Mouse (Mus musculus) lung, embryonic 14.5 days (tissue): ENCODE results near the gene Stard8. TPM values are rescaled to one million over a fixed set of nuclear protein-coding genes. Genes with fewer than 3 reads are reported as not detected.

Experiments
- ATAC-seq: fragments of 200-750 bp; cut with Nextera tagmentation; 2 replicates; pipeline ENCODE4 v1.8.0; 2017; ENCODE audit warnings: mild to moderate bottlenecking, moderate TSS enrichment, moderate library complexity; ENCODE audit not compliant: insufficient read depth
- DNase-seq: peaks from one replicate; pipeline ENCODE4 v3.0.0-alpha.2; 2015
- H3K27ac ChIP-seq: fragments of 300-500 bp; sonication (generic); 2 replicates; pipeline ENCODE4 v1.5.1; 2014; ENCODE audit warnings: low read depth, mild to moderate bottlenecking, moderate library complexity
- H3K27me3 ChIP-seq: fragments of 300-500 bp; sonication (generic); 2 replicates; pipeline ENCODE4 v1.6.1; 2014; ENCODE audit warnings: low read length, control low read depth; ENCODE audit not compliant: insufficient read depth
- H3K36me3 ChIP-seq: fragments of 300-500 bp; sonication (generic); 2 replicates; pipeline ENCODE4 v1.6.1; 2014; ENCODE audit warnings: control low read depth; ENCODE audit not compliant: insufficient read depth
- H3K4me1 ChIP-seq: fragments of 300-500 bp; sonication (generic); 2 replicates; pipeline ENCODE4 v1.6.1; 2014; ENCODE audit warnings: antibody characterized with exemption, control low read depth; ENCODE audit not compliant: insufficient read depth
- H3K4me2 ChIP-seq: fragments of 300-500 bp; sonication (generic); 2 replicates; pipeline ENCODE4 v1.6.1; 2014; ENCODE audit warnings: mild to moderate bottlenecking
- H3K4me3 ChIP-seq: fragments of 300-500 bp; sonication (generic); 2 replicates; pipeline ENCODE4 v1.5.1; 2014; ENCODE audit warnings: low read depth, low read length
- H3K9ac ChIP-seq: fragments of 300-500 bp; sonication (generic); 2 replicates; pipeline ENCODE4 v1.6.1; 2014
- H3K9me3 ChIP-seq: fragments of 300-500 bp; sonication (generic); 2 replicates; pipeline ENCODE4 v1.6.1; 2016; ENCODE audit warnings: low read depth, low read length, control low read depth
- CTCF ChIP-seq: IDR thresholded peaks from 2 replicates; pipeline ENCODE4 v1.5.1; 2016; ENCODE audit warnings: antibody characterized with exemption, low read depth
- WGBS: fragments of 180-500 bp; shearing (Covaris S2); extraction: QIAGEN DNeasy Blood & Tissue Kit; methylation state at CpG from one replicate; pipeline ENCODE4 v1.1.7; 2014; 5-methylcytosine and 5-hydroxymethylcytosine counted together
- polyA plus RNA-seq: library from polyadenylated mRNA; unstranded; fragments of >200 nt; fragmentation: Nextera tagmentation; extraction: Ambion mirVana; gene quantifications from 2 replicates; pipeline ENCODE4 v1.2.1, GENCODE M21; 2014

Stard8 gene
- polyA plus RNA-seq, 1 experiment from 2014 or later, result 11.3 TPM

DNA sequence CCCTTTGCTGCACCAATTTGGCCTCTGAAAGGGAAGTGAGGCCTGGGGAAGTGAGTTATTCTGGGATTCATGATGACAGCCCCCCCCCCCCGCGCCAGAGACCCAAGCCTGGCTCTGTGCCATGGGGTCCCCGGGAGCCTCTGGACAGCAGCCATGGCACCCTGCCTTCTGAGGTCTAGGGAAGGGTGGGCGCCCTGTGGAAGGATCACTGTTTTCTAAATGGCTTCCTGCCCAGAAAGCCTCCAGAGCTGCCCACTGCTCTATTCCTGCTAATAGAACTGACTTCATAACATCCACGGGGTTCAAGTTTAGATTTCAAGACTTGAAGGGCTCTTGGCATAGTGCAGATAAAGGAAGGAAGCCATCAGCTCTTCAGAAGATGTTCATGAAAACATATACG is 983 bp upstream of the Stard8 start:
- DNase-seq (peak; percentile 9), ATAC-seq (no peak)
- Histone ChIP-seq H3K4me1 (no peaks in the 10 kb centered on the region), H3K4me2 (no peak overlapping the region), H3K36me3 (no peaks in the 10 kb centered on the region), H3K9me3 (no peaks in the 10 kb centered on the region), H3K9ac (no peak overlapping the region), H3K27me3 (no peaks in the 10 kb centered on the region), H3K27ac (no peak overlapping the region), H3K4me3 (no peak overlapping the region)
- 46% methylated on average over 6 of the region's 6 CpGs for WGBS
- TF ChIP-seq CTCF, result no peak

GRCm38 (mm10) chrX:99010581-99010980 is 7.5 kb downstream of the Stard8 start:
- Histone ChIP-seq H3K4me1 (no peaks in the 10 kb centered on the region), H3K27ac (no peak overlapping the region), H3K27me3 (no peaks in the 10 kb centered on the region), H3K9me3 (no peaks in the 10 kb centered on the region), H3K4me3 (no peak overlapping the region), H3K36me3 (no peaks in the 10 kb centered on the region), H3K9ac (no peak overlapping the region), H3K4me2 (no peak overlapping the region)
- no peak for TF ChIP-seq CTCF
- DNase-seq (no peak), ATAC-seq (no peak)
- 88% methylated on average over 5 of the region's 5 CpGs for WGBS

GRCm38 (mm10) chrX:99011281-99011680 is 8.2 kb downstream of the Stard8 start:
- DNase-seq, result no peak
- H3K4me1 ChIP-seq, result no peaks in the 10 kb centered on the region
- ATAC-seq, result no peak
- H3K27ac ChIP-seq, result no peak overlapping the region
- H3K4me3 ChIP-seq, result no peak overlapping the region
- no peaks in the 10 kb centered on the region for H3K36me3 ChIP-seq
- no peaks in the 10 kb centered on the region for H3K9me3 ChIP-seq
- H3K9ac ChIP-seq, result no peak overlapping the region
- no peaks in the 10 kb centered on the region for H3K27me3 ChIP-seq
- 44% methylated on average over 3 of the region's 3 CpGs for WGBS
- no peak for TF ChIP-seq CTCF
- no peak overlapping the region for H3K4me2 ChIP-seq

- no peak overlapping the region for H3K27ac ChIP-seq
- no peak overlapping the region for H3K4me3 ChIP-seq
- no peaks in the 10 kb centered on the region for H3K27me3 ChIP-seq
- no peaks in the 10 kb centered on the region for H3K4me1 ChIP-seq
- no peak overlapping the region for H3K4me2 ChIP-seq
- no peaks in the 10 kb centered on the region for H3K36me3 ChIP-seq
- H3K9me3 ChIP-seq, result no peaks in the 10 kb centered on the region
- no peak for DNase-seq
- TF ChIP-seq CTCF, result no peak
- no peak overlapping the region for H3K9ac ChIP-seq
- peak; percentile 70; the same call in 1 of the 2 replicates for ATAC-seq
- WGBS, result 78% methylated on average over 3 of the region's 3 CpGs
Measured at GRCm38 (mm10) chrX:99012486-99012885, 9.4 kb downstream of the Stard8 start.

- Histone ChIP-seq H3K9ac (no peak overlapping the region), H3K27ac (no peak overlapping the region), H3K9me3 (no peaks in the 10 kb centered on the region), H3K4me3 (no peak overlapping the region), H3K36me3 (no peaks in the 10 kb centered on the region), H3K4me1 (no peaks in the 10 kb centered on the region), H3K27me3 (no peaks in the 10 kb centered on the region; the same call in 1 of the 2 replicates), H3K4me2 (no peak overlapping the region)
- no peak for DNase-seq
- 48% methylated on average over 2 of the region's 2 CpGs for WGBS
- ATAC-seq, result no peak
- TF ChIP-seq CTCF, result no peak
Measured at GRCm38 (mm10) chrX:99015705-99016104, 12.7 kb downstream of the Stard8 start.

- 59% methylated on average over 8 of the region's 8 CpGs for WGBS
- H3K27me3 ChIP-seq, result no peaks in the 10 kb centered on the region; the same call in 1 of the 2 replicates
- no peak overlapping the region for H3K27ac ChIP-seq
- TF ChIP-seq CTCF, result no peak
- H3K4me3 ChIP-seq, result no peak overlapping the region
- no peak overlapping the region for H3K9ac ChIP-seq
- no peaks in the 10 kb centered on the region for H3K4me1 ChIP-seq
- no peaks in the 10 kb centered on the region for H3K36me3 ChIP-seq
- no peak overlapping the region for H3K4me2 ChIP-seq
- no peaks in the 10 kb centered on the region for H3K9me3 ChIP-seq
- ATAC-seq (no peak), DNase-seq (no peak)
Measured at GRCm38 (mm10) chrX:99016987-99017386, 13.9 kb downstream of the Stard8 start.

- no peak overlapping the region for H3K9ac ChIP-seq
Measured at GRCm38 (mm10) chrX:99017874-99018273, 14.8 kb downstream of the Stard8 start.

GRCm38 (mm10) chrX:99019303-99019702 is 16.3 kb downstream of the Stard8 start:
- ATAC-seq, result no peak
- WGBS, result 75% methylated on average over 4 of the region's 4 CpGs

More at GRCm38 (mm10) chrX:99017874-99018273, 14.8 kb downstream of the Stard8 start:
- ATAC-seq (no peak), DNase-seq (no peak)
- H3K27ac ChIP-seq, result no peak overlapping the region
- no peaks in the 10 kb centered on the region; the same call in 1 of the 2 replicates for H3K27me3 ChIP-seq
- no peaks in the 10 kb centered on the region for H3K4me1 ChIP-seq
- 87% methylated on average over 6 of the region's 6 CpGs for WGBS
- no peak for TF ChIP-seq CTCF
- H3K4me3 ChIP-seq, result no peak overlapping the region
- no peaks in the 10 kb centered on the region for H3K9me3 ChIP-seq
- H3K36me3 ChIP-seq, result no peaks in the 10 kb centered on the region
- H3K4me2 ChIP-seq, result no peak overlapping the region

More at GRCm38 (mm10) chrX:99019303-99019702, 16.3 kb downstream of the Stard8 start:
- Histone ChIP-seq H3K36me3 (no peaks in the 10 kb centered on the region), H3K4me3 (no peak overlapping the region), H3K9me3 (no peaks in the 10 kb centered on the region), H3K27ac (no peak overlapping the region), H3K9ac (no peak overlapping the region), H3K27me3 (no peaks in the 10 kb centered on the region; the same call in 1 of the 2 replicates), H3K4me1 (no peaks in the 10 kb centered on the region), H3K4me2 (no peak overlapping the region)
- DNase-seq, result no peak
- no peak for TF ChIP-seq CTCF
